Mouse (Mus musculus) limb, embryonic 11.5 days (tissue): ENCODE measurements around the gene Adgrl3. TPM values are rescaled to one million over a fixed set of nuclear protein-coding genes. Genes with fewer than 3 reads are reported as not detected.

Experiments used
- ATAC-seq: fragments of 200-750 bp; cut with Nextera tagmentation; 2 replicates; pipeline ENCODE4 v1.8.0; 2017; ENCODE audit warnings: low read depth; ENCODE audit not compliant: insufficient number of reproducible peaks, low FRiP score, low TSS enrichment
- DNase-seq: peaks from one replicate; pipeline ENCODE4 v3.0.0-alpha.2; 2015; ENCODE audit warnings: low spot score
- H3K27ac ChIP-seq: fragments of 300-500 bp; sonication (generic); replicated peaks from 2 replicates; pipeline ENCODE4 v1.5.1; 2014; ENCODE audit warnings: low read depth, mild to moderate bottlenecking, low read length
- H3K27me3 ChIP-seq: fragments of 300-500 bp; sonication (generic); 2 replicates; pipeline ENCODE4 v1.6.1; 2014; ENCODE audit warnings: mild to moderate bottlenecking, low read length, mixed read lengths; ENCODE audit not compliant: control insufficient read depth, insufficient read depth
- H3K36me3 ChIP-seq: fragments of 300-500 bp; sonication (generic); 2 replicates; pipeline ENCODE4 v1.6.1; 2014; ENCODE audit warnings: mild to moderate bottlenecking, low read length, moderate library complexity, mixed read lengths; ENCODE audit not compliant: control insufficient read depth, insufficient read depth
- H3K4me1 ChIP-seq: fragments of 300-500 bp; sonication (generic); 2 replicates; pipeline ENCODE4 v1.6.1; 2014; ENCODE audit warnings: low read length, mixed read lengths; ENCODE audit not compliant: control insufficient read depth, insufficient read depth
- H3K4me2 ChIP-seq: fragments of 300-500 bp; sonication (generic); 2 replicates; pipeline ENCODE4 v1.6.1; 2014; ENCODE audit warnings: low read depth, mild to moderate bottlenecking, moderate library complexity; ENCODE audit not compliant: severe bottlenecking
- H3K4me3 ChIP-seq: fragments of 300-500 bp; sonication (generic); 2 replicates; pipeline ENCODE4 v1.5.1; 2014; ENCODE audit warnings: low read depth, low read length
- H3K9ac ChIP-seq: fragments of 300-500 bp; sonication (generic); 2 replicates; pipeline ENCODE4 v1.6.1; 2014; ENCODE audit warnings: mild to moderate bottlenecking, low read length
- H3K9me3 ChIP-seq: fragments of 300-500 bp; sonication (generic); 2 replicates; pipeline ENCODE4 v1.6.1; 2016; ENCODE audit warnings: low read length; ENCODE audit not compliant: control insufficient read depth
- WGBS: fragments of 180-500 bp; shearing (Covaris S2); extraction: QIAGEN DNeasy Blood & Tissue Kit; methylation state at CpG from one replicate; pipeline ENCODE4 v1.1.7; 2014; 5-methylcytosine and 5-hydroxymethylcytosine counted together
- polyA plus RNA-seq: library from polyadenylated mRNA; unstranded; fragments of >200 nt; fragmentation: Nextera tagmentation; extraction: Ambion mirVana; gene quantifications from 2 replicates; pipeline ENCODE4 v1.2.1, GENCODE M21; 2014

Adgrl3 gene
- polyA plus RNA-seq, 1 experiment from 2014 or later: 23.9 TPM

DNA sequence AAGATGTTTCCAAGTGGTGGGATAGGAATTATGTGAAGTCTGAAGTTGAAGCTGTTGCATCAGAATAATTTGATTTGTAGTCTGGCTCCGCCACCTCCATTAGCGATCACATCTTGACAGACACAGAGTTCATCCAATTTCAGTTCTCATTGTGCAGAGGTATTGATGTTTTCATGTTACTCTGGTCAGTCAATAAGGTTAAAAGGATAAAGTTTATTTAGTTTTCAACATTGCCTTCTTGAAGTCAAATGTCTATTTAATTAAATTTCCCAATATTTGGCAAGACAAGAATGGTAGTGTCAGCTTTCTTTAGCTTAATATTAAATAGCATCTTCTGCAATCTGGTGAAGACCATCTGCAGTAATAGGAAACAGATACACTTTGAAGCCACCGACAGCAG, 461.0 kb downstream of the Adgrl3 start:
- Histone ChIP-seq H3K27ac (no peak overlapping the region), H3K9me3 (no peaks in the 10 kb centered on the region), H3K36me3 (no peaks in the 10 kb centered on the region), H3K4me2 (no peak overlapping the region), H3K27me3 (no peaks in the 10 kb centered on the region), H3K9ac (no peak overlapping the region), H3K4me3 (no peak overlapping the region), H3K4me1 (no peaks in the 10 kb centered on the region)
- DNase-seq (no peak), ATAC-seq (no peak)
- 80% methylated on average over 3 of the region's 3 CpGs for WGBS

DNA sequence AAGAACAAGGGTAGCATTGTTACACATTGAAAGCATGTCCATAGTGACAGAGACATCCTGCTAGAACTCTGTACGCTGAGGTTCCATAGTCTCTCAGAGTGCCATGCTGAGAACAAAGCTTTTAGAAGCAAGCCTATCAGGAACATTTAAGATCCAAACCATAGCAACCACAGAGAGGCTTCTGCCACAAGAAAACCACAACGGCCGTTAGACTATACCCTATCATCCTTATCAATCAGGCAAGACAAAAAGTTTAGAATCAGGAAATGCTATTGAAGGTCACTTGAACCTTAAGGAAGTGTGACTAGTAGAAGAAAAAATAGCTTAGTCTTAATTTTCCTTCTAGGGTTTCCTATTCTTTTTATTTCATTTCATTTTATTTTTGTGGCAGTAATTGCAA, 464.0 kb downstream of the Adgrl3 start:
- H3K9ac ChIP-seq: no peak overlapping the region
- H3K4me3 ChIP-seq: no peak overlapping the region
- H3K4me2 ChIP-seq: no peak overlapping the region
- 85% methylated on average over 3 of the region's 3 CpGs for WGBS
- H3K9me3 ChIP-seq: no peaks in the 10 kb centered on the region
- no peak for DNase-seq
- no peaks in the 10 kb centered on the region for H3K36me3 ChIP-seq
- no peaks in the 10 kb centered on the region for H3K27me3 ChIP-seq
- ATAC-seq: no peak
- H3K4me1 ChIP-seq: no peaks in the 10 kb centered on the region
- no peak overlapping the region for H3K27ac ChIP-seq

DNA sequence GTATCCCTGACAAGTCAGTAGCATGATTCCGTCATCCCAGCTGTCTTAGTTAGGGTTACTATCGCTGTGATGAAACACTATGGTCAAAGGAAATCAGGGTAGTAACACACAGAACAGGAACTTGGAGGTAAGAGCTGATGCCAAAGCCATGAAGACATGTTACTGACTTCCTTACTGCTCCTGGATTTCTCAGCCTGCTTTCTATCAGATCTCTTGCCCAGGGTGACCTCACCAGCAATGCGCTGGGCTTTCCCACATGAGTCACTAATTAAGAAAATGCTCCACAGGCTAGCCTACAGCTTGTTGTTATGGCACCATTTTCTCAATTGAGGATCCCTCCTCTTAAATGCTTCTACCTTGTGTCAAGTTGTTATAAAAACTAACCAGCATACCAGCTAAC, 481.1 kb downstream of the Adgrl3 start:
- DNase-seq (no peak), ATAC-seq (no peak)
- WGBS: 87% methylated on average over 3 of the region's 3 CpGs
- Histone ChIP-seq H3K4me3 (no peak overlapping the region), H3K4me2 (no peak overlapping the region), H3K27me3 (no peaks in the 10 kb centered on the region), H3K9ac (no peak overlapping the region), H3K36me3 (no peaks in the 10 kb centered on the region), H3K27ac (no peak overlapping the region), H3K4me1 (no peaks in the 10 kb centered on the region), H3K9me3 (no peaks in the 10 kb centered on the region)

DNA sequence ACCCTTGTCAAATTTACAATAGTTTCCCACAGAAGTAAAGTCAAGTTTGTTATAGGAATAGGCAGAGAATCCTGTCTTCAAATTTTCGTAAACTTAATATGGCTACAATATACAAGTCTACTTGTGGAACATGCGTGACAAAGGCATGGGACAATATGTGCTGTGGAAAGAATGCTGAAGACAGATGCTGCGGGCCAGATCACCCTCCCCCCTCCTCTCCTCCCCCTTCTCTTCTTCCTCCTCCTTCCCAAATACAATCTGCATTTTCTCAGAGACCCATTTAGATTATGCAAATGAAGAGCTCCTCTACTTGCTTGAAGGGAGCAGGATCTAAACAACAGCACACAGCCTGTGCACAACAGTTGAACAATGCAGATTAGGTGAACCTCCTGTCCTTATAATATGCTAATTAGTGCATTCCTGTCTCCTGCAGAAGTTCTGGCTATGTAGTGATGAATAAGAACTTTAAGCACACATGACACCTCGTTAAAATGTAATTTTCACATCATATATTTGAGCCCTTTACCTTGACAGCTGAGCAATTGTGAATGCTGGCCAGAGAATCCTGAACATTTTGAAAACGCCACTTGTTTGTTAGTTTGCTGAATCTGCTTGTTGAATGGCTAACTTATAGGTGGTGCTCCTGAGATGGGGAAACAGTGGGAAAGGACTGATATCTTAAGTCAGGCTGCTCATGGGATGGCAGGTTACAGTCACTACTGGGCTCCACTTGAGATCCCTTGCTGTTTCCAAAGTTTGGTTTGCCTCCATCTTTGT, 499.0 kb downstream of the Adgrl3 start:
- H3K4me3 ChIP-seq: no peak overlapping the region
- no peaks in the 10 kb centered on the region for H3K9me3 ChIP-seq
- no peak overlapping the region for H3K27ac ChIP-seq
- WGBS: 43% methylated on average over 5 of the region's 5 CpGs
- DNase-seq: no peak
- no peaks in the 10 kb centered on the region for H3K27me3 ChIP-seq
- no peak overlapping the region for H3K4me2 ChIP-seq
- peaks cover 7% of the 10 kb centered on the region; the same call in 1 of the 2 replicates for H3K4me1 ChIP-seq
- no peak for ATAC-seq
- no peak overlapping the region for H3K9ac ChIP-seq
- H3K36me3 ChIP-seq: no peaks in the 10 kb centered on the region

DNA sequence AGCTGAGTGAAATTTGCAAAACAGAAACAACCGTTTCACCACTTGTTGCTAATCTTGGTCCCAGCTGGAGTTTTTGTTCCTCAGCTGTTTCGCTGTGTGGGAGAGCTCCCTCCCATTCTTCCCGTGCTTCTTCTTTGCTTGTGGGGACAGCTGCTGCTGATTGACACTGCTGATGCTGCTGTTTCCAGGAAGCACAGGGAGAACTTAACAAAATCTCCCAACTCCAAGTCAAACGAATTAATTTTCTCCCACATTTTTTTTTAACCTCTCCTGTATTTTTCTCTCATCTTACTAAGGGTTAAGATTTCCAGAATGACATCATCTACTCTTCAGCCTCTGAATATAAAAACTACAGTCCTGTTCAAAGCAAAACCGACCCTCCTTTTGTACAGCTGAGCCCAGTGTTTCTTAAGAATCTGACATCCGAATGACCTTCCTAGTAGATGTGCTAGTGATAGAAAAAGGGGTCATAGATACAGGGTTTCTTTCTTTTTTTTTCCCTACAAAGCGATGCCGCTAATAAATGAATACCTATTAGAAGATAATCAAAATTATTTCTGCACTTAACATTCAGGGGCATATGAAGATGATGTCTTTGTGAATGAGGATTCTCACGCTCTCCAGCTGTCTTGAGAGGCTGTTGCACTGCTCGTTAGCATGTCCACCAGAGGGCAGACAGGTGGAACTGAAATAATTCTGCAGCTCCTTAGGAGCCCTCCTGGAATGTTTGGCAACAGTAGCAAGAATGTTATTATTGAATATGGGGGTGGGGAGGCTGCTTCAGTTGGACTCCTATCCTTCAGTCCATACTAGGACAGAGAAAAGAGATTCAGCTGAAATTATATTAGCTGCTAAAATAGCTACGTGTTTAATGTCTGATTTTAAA, 499.8 kb downstream of the Adgrl3 start:
- no peak overlapping the region for H3K9ac ChIP-seq
- H3K4me1 ChIP-seq: peaks cover 7% of the 10 kb centered on the region; the same call in 1 of the 2 replicates
- no peaks in the 10 kb centered on the region for H3K36me3 ChIP-seq
- DNase-seq (peak; percentile 29), ATAC-seq (no peak)
- no peak overlapping the region for H3K4me2 ChIP-seq
- no peaks in the 10 kb centered on the region for H3K9me3 ChIP-seq
- H3K27me3 ChIP-seq: no peaks in the 10 kb centered on the region
- no peak overlapping the region for H3K27ac ChIP-seq
- 31% methylated on average over 11 of the region's 11 CpGs for WGBS
- no peak overlapping the region for H3K4me3 ChIP-seq

DNA sequence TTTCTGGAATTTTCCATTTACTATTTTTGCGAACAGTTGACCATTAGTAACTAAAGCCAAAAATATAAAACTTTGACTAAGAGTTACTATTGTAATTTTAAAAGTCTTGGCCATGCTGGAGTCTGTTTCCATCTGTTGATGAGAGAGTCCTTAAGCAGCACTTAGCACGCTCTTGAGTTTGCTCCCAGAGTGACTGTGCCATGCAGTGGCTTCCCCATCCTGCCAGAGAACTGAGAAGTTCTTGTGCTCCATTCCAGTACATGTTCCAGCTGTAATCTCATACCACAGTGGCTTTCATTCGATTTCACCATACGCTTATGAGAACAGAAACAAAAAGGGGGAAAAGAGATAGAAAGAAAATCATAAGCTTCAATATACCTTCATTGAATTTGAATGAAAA, 502.8 kb downstream of the Adgrl3 start:
- H3K4me1 ChIP-seq: peaks cover 7% of the 10 kb centered on the region; the same call in 1 of the 2 replicates
- H3K9ac ChIP-seq: no peak overlapping the region
- no peaks in the 10 kb centered on the region for H3K36me3 ChIP-seq
- no peak for ATAC-seq
- H3K9me3 ChIP-seq: no peaks in the 10 kb centered on the region
- 96% methylated on average over 4 of the region's 4 CpGs for WGBS
- H3K27ac ChIP-seq: no peak overlapping the region
- H3K4me3 ChIP-seq: no peak overlapping the region
- DNase-seq: no peak
- H3K27me3 ChIP-seq: no peaks in the 10 kb centered on the region
- no peak overlapping the region for H3K4me2 ChIP-seq

DNA sequence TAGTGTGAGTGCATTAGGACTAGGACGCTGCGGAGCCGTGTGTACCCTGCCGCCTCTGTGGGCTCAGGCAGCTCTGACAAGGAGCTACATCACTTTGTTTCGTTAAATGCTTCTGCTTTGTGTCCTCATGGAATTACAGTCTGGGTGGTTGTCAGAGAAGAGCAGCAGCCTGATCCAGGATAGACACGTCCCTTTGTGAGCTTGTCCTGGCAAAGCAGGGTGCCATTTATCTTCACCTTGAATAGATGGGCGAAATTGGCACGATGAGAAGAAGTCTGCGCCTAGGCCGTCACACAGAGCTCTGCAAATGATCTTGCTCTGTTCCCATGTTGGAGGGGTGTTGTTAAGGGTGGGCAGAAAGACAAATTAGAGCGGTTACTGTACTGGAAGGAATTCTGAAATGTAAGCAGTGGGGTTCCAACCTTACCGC, 504.6 kb downstream of the Adgrl3 start:
- H3K9ac ChIP-seq: no peak overlapping the region
- no peaks in the 10 kb centered on the region for H3K27me3 ChIP-seq
- DNase-seq: no peak
- H3K9me3 ChIP-seq: no peaks in the 10 kb centered on the region
- WGBS: 91% methylated on average over 12 of the region's 12 CpGs
- H3K27ac ChIP-seq: no peak overlapping the region
- H3K4me2 ChIP-seq: no peak overlapping the region
- no peak for ATAC-seq
- no peak overlapping the region for H3K4me3 ChIP-seq
- peaks cover 3% of the 10 kb centered on the region; the same call in 1 of the 2 replicates for H3K4me1 ChIP-seq
- no peaks in the 10 kb centered on the region for H3K36me3 ChIP-seq

DNA sequence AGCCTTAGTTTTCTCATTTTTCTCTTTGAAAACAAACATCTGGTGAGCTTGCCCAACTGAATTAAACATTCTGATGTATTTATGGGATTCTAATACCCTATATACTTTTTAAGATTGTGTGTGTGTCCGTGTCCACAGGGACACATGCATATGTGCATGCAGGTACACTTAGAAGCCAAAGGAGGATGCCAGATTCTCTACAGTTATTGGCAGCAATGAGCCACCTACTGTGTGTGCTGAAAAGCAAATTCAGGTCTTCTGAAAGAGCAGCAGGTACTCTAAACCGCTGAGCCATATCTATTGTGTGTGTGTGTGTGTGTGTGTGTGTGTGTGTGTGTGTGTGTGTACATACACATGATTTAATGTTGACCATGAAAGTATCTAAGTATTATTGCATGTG, 505.4 kb downstream of the Adgrl3 start:
- H3K36me3 ChIP-seq: no peaks in the 10 kb centered on the region
- no peaks in the 10 kb centered on the region for H3K9me3 ChIP-seq
- no peak overlapping the region for H3K27ac ChIP-seq
- no peaks in the 10 kb centered on the region for H3K4me1 ChIP-seq
- no peak overlapping the region for H3K9ac ChIP-seq
- H3K27me3 ChIP-seq: no peaks in the 10 kb centered on the region
- H3K4me3 ChIP-seq: no peak overlapping the region
- 84% methylated on average over 2 of the region's 2 CpGs for WGBS
- no peak overlapping the region for H3K4me2 ChIP-seq
- DNase-seq: no peak
- no peak for ATAC-seq
